Mouse (Mus musculus) kidney, postnatal 36 days (tissue): Measurements from ENCODE around the gene Fbxo21.
A peak's percentile ranks its signal among the peaks of the same experiment; 100 is the strongest.

Experiments
- DNase-seq, 2 experiments: peaks; one replicate each; pipeline ENCODE4 v3.0.0; 2021 to 2022; ENCODE audit warnings: mixed read lengths in 2 of 2

Gene Fbxo21

DNA sequence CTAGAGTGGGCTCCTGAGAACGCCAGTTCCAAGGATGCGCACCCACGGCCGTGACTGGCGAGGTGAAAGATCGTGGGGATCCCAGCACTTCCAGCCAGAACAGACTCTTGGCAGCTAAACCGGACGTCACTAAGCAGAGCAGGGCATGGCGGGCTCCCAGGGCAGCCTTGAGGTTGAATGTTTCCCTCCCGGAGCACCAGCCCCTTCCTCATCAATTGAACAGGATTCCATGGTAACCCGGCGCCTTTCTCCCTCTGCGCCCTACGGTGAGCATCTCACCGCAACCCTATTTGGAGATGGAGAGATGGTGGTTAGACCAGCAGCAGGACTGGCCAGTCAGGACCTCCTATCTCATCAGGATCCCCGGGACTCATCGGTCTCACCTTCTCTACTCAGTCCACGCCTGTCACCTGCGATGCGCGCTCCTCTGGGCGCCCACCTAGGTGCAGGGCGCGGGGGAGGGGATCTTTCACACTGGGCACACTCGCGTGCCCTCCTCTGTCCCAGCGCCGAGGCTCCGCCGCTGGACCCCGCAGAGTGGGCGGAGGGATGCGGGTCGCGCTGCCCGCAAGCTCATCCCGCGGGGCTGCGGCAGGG, 50.7 kb downstream of the Fbxo21 start:
- DNase-seq: no peak

DNA sequence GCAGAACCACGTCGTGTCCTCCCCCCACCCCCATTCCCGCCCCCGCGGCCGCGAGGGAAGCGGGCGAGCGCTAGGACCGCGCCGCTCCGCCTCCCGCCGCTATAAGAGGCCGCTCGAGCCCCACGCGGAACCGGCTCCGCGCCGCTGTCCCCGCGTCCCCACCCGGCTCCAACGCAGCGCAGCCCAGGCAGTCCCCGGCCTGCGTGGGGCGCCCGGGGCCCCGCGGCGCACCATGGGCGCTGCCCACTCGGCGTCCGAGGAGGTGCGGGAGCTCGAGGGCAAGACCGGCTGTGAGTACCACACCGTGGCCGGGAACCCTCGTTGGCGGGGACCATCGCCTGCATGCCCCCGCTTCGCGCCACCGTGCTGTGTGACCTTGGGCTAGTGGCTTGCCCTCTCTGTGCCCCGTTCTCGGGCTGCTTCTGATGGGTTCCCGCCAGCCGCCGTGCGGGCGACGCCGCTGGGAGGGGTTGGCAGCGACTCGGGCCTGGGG, 51.2 kb downstream of the Fbxo21 start, which contains the start of gene Tesc:
Gene Tesc (plus strand): TSS at position 46 of the 493 bp plus-strand sequence.
- DNase-seq: peak in 1 of 2 experiments; percentile 27

DNA sequence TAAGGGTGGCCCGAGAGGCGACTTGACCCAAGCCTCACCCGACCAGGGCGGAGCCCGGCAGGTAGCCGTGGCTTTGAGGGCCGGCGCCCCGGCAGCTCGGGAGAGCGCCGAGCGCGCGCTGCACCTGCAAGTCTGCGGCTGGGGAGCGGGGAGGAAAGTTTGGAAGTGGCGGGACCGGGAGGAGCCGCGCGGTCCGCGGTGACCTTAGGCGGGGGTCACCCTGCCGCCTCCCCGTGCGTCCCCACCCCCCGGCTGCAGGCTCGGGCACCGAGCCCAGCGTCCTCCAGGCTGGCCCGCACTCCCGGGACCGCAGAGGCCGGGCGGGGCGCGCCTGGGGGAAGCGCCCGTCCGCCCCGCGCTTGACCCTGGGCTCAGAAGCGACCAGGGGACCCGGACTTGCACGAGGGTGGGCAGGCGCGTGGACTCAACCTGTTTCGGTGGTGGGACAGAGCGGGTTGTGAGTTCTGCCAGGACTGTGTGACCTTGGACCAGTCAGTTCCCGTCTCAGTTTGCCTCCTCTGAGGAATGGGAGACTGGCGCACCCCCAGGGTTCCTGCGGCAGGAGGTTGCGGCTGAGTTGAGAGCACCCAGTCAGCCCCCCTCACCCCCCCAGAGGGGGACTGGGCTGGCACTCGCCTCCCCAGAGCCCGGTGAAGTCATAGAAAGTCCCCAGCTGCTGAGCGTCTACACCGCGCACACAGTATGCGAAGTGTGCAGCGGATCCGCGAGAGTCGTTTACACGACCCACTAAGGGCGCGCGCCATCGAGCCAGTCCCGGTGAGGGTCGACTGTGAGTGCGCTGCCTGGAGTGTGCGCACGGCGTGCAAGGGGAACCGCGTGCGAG, 51.9 kb downstream of the Fbxo21 start:
- DNase-seq: peak in 1 of 2 experiments; percentile 56

DNA sequence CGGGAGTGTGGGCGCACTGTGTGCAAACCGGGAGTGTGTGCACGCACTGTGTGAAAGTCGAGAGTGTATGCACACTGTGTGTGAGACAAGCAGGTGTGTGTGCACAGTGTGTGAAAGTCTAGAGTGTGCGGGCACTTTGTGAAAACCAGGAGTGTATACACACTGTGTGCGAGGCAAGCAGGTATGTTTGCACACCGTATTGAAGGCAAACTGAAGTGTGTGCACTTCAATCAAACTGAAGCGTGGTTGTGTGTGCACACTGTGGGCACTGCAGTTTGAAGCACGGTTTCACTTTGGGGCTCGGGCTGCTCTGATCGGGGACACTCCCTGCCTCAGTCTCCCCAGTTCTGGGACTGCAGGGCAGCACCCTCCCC, 52.5 kb downstream of the Fbxo21 start:
- DNase-seq: no peak

DNA sequence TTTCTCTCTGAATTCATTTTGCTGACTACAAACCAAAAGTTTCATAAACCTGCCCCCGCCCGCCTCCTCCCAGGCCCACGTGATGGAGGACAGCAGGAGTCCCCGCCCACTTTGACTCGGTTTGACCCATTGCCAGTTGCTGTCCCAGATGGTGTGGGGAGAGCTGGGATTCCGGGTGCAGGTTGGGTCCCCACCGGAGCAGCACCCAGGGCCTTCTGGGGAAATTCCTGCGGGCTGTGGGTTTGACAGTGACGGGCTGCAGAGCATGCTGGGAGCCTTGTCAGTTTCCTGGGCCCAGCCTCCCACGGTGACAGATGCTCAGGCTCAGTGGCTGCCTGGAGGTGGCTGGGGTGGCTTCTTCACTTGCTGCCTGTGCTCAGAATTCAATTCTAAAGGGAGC, 52.9 kb downstream of the Fbxo21 start:
- DNase-seq: peak in 1 of 2 experiments; percentile 11

DNA sequence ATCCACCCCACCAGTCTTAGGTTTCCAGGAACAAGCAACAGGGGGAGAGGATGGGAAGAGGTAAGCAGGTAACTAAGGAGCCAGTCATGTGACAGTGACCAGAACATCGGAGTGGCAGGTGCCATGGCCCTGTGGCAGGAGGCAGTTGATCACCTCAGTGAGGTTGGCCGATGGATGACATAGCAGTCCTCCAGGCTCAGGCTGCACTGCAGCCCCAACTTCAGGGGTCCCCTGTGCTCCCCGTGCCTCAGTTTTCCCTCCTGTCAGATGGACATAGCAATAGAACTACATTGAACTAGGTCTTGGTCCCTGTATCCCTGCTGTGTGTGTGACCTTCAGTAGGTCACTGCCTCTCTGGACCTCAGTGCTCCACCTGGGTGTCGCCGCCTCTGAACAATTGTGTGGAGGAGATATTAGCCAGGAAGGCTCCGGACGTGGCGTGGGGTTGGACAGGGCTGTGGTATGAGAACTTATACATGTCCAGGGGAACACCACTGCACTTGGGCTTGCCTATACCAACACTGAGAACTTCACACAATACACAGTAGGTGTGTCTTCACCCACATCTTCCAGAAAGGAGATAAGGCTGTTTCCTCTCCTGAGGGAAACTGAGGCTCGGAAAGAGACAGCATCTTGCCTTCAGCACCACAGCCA, 53.6 kb downstream of the Fbxo21 start:
- no peak for DNase-seq

DNA sequence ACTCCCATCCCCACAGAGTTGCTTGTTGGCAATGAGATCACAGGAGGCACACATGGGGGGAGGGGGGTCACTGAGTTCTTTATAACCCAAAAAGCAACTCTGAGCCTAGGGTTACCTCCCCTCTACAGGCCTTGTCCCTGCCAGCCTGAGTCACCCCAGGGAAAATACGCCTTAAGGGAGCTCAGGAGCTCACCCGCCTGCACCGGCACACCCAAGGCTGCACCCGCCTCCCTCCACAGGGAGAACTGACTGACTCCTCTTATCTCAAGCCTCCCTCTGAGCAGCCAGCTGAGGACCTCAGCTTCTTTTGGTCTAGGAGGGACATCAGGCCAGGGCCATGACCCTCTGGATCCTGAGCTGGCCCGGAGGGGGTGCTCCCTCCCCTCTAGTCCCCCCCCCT, 54.5 kb downstream of the Fbxo21 start:
- no peak for DNase-seq

DNA sequence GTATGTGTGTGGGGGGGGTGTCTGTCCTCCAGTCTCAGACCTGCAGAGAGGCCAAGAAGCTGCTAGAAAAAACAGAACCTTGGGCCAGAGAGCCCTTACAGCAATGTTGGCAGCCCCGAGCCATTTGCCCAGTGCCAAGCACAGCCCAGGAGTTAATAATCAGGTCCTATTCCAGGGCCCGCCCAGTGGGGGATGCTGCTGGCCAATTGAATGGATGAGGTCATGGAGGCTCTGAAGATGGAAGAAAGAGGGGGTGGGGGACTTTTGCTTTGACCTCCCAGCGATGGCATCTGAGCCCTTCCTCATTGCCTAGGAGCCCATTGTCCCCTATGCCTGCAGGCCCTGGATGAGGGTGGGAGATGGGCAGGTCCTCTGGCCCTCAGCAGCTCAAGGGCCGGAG, 55.0 kb downstream of the Fbxo21 start:
- no peak for DNase-seq

DNA sequence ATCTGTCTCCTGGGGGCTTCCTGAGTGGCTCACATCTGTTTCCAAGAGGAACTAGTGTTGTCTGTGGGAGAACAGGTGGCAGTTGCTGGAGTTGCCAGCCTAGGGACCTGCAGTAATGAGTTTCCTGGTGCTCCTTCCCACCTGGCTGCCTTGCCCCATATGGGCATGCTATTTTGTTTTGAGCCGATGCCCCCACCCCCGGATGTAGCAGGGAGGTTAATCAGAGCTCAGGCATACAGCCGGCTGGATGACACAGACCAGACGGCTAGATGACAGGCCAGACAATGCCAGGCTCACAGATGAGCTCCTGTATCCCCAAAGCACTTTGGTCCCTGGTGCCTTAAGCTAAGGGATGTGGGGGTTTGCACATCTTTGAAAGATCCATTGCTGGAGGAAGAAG, 56.8 kb downstream of the Fbxo21 start:
- no peak for DNase-seq

DNA sequence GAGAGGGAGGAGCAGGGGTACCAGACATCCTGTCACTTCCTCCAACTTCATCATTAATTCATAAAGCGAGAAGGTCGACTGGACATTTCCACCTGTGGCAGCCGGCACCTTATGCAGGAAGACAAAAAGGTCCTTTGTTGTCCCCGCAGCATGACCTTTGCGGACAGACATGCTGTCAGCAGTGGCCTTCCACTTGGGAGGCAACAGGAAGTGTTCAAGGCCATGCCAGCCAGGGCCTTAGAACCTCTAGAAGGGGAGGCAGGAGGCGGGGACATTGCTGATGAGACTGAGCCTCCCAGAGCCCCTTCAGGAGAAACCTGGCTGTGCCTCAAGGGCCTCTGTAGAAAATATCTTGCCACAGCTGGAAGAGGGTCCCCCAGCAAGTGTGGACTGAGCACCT, 57.2 kb downstream of the Fbxo21 start:
- DNase-seq: no peak

DNA sequence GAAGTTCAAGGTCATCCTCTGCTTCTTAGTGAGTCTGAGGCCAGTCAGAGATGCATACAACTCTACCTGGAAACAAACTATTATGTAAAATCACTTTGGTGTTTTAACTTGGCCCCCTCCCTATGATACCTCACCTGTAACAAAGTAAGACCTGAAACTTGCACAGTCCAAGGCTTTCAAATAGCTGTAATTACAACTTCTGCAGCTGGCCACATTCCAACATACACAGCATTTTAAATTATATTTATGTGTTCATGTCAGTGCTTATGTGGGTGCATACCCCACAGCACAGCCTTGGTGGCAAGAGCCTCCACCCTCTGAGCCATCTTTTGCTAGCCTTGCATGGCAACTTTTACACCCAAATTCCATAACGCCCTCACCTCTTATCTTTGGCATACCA, 58.1 kb downstream of the Fbxo21 start:
- DNase-seq: no peak

DNA sequence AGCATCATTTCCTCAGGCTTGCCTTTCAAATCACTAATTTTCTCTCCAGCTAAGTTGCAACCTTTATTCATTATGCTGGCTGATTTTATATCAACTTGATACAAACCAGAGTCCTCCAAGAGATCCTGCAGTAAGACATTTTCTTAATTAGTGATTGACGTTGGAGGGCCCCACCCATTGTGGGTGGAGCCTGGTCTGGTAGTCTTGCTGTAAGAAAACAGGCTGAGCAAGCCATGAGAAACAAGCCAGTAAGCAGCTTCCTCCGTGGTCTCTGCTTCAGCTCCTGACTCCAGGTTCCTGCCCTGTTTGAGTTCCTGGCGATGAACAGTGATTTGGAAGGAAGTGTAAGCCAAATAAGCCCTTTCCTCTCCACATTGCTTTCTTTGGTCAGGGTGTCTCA, 59.3 kb downstream of the Fbxo21 start:
- DNase-seq: no peak

DNA sequence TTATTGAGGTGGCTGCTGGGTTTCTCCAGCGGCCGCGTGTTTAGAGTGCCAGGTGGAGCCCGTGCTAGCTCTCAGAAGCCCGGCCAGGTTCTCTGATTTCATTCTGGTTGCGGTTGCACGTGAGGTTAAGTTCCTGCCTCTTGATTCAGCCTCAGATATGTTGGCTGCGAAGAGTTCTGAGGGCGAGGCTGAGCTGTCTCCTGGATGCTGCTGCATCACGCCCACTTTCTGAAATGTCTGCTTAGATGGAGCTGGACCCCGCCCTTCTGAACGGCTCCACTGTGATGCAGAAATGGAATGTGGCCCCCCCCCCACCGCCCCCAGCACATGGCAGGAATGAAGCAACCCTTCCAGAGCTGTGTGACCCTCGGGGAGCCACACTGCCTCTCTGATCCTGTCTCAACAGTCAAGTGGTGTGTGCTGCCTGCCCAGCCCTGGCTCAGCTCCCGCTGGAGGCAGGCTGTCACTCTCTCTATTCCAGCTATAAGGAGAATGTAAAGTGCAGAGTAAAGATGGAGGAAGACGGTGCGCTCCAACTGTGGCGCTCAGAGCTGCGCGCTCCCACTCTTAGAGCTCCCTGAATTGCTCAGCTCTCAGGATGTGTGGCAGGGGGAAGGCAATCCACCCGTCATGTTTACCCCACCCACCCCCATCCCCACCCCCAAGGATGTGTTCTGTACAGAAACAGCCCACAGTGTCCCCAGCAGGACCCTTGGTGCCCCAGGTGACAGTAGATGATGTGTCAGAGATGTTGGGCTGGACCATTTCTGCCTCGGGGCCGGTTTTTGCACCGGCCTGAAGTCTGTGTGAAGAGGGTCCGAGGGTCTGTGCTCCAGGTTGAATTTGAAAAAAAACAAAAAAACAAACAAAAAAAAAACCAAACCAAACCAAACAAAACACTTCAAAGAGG, 60.6 kb downstream of the Fbxo21 start:
- DNase-seq: no peak

DNA sequence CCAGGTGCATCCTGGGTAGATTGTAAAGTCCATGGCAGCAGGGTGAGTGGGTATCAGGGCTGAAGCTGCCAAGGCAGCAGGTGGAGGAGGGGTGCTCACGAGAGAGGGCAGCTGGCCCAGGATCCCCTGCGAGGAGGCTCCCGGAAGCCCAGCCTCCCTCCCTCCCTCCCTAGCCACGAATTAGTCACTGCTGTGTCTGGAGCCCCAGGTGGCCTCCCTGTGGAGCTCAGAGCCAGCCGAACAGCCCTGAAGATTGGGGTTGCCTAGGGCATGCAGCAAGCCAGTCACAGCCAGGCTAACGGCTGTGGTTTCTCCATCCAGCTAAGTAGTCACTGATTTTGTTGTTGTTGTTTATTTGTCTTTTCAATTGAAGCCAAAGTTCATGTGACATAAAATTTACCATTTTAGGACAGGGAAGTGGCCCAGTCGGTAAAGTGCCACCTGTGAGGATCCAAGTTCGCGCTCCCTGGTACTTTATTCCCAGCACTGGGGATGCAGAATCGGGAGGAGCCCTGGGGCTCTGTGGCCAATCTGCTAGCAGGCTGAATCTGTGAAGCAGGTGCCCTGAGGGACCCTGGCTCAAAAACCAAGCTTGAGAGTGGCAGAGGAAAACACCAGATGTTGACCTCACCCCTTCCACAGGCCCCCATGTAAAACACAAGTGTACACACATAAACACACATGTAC, 61.4 kb downstream of the Fbxo21 start:
- peak; percentile 33 to 55 for DNase-seq

DNA sequence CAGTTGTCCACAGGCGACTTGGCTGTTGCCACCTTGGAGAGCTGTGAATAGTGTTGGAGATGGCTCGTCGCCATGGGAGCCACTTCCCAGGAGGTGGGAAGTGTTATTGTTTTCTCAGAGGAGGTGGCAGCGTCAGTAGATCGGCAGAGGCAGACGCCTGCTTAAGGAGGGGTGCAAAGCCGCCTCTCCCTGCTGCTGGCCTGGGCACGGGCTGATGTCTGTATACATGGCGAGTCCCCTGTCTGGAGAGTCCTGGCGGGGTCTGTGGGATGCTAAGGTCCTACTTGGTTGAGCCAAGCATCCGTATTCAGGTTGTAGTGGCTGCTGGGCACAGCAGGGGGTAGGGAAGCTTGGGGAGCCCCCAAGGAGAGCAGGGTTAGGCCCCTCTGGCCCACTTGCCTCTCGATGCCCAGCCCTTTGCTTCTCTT, 62.7 kb downstream of the Fbxo21 start:
- no peak for DNase-seq

DNA sequence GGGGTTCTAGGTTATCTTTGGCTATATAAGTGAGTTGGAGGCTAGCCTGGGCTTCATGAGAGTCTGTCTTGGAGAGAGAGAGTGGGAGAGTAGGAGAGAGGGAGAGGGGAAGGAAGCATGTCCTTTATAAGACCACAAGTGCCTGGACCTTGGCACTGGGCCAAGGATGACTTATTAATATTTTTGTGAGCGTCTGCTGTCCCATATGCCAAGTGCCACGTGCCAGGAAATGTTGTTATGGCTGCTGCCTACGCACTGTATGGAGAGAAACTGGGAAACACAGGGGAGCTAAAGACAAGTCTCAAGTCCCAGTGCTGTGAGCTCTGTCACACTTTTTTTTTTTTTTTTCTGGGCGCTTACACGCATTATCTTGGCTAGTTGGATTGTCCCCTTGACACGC, 66.1 kb downstream of the Fbxo21 start:
- DNase-seq: no peak

DNA sequence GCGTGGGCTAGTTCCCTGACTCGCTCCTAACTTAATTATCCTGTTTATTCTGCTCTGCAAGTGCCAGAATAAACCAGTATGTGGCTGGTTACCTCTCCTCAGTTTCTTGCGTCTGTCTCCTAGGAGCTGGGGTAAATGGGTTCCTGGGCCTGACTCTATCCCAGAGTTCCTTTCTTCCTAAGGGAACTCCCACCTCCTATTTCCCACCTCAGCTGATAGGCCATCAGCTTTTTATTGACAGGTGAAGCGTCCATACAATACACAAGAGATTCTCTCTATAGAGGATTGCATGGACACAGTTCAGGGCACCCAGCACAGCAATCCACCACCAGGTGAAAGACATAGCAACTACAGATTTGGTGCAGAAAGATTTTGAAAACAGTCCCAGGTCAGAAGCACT, 67.2 kb downstream of the Fbxo21 start:
- DNase-seq: no peak

DNA sequence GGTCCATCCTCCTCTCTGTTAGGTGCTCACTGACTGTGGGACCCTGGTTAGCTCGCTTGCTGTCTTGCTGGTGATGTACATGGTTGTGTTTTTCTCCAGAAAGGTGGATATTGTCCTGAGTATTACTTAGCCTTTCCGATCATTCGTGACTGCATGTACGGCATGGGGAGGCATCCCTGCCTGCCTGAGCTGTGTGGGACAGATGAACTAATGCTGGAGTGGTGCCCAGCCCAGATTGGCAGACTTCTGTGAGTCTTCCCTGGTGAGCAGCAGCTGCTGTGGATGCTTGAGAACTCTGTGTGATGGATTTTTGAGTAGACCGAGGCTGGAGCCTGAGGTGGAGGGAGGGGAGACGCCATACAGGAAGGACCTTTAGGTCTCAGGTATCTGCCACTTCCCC, 68.4 kb downstream of the Fbxo21 start:
- no peak for DNase-seq

DNA sequence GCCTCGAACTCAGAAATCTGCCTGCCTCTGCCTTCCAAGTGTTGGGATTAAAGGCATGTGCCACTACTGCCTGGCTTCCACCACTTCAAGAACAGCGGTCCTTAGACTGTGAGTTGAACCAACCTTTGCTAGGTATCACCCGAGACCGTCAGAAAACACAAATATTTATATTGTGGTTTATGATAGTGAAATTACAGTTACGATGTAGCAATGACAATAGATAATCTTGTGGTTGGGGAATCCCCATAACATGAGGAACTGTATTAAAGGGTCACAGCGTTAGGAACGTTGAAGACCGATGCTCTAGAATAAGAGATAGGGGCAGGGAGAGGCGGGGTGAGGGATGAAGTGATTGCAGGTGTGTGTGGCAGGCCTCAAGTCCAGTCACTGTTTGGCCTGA, 68.9 kb downstream of the Fbxo21 start:
- DNase-seq: no peak

DNA sequence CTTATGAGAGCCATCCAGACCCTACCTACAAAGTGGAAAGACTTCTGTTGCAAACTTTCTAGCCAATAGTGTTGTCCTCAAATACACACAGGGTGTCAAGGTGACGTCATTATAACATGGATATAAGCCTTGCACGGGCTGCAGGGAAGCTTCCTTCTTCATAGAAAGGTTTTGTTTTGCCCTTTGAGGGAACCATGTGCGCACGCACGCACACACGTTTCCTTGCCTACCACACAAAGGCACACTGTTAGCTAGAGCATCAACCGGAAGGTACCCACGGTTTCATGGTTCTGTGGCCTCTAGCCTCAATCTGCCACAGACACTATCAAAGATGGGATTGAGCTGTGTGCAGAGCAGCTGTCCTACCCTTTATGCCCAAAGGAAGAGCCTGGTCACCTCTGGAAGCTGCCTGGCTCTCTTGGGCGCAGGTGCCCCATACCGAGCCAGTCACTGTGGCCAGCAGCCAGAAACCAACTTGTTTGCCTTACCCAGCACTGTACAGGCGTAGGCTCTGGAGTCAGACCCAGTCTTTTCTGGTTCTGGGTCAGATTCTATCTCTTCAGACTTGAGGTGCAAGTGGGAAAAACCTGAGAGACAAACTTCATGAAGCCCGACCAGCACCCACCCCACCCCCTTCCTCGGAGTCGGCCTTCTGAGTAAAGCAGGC, 70.7 kb downstream of the Fbxo21 start:
- peak in 1 of 2 experiments; percentile 57 for DNase-seq

DNA sequence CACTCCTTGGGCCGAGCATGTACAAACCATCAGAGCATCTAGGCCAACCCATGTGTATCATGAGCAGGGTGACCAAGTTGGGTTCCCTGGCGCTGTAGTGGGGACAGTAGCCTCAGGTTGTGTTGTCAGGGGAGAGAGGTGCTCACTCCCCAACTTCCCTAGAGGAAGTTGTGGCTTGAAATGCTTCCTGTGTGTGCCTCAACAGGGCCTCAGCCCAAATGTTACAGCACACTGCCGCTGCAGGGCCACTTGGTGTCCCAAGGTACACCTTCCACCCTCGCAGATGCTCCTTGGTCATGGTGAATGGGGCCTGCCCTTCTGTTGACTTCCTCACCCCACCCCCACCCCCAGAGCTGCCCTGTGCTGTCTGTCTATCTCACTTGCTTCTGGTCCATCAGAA, 71.9 kb downstream of the Fbxo21 start:
- no peak for DNase-seq

DNA sequence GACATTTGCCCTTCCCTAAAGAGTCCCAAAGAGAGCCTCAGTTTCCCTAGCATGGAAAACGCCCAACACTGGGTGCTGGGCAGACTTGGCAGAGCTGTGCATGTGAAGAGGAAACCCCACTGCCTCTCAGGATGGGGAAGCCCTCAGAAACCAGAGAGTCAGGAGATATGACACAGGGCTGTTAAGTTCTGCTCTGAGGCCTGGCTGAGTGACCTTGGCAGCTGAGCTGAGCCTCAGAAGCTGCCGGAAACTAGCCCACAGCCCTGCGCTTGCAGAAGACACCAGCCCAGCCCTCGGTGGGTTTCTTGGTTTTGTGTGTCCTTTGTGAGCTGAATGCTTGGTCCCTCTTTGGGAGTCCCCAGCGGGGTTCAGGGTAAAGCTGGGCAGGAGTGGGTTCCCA, 72.4 kb downstream of the Fbxo21 start:
- DNase-seq: no peak
